Mouse (Mus musculus) liver, embryonic 12.5 days (tissue): ENCODE measurements around the gene Gripap1. TPM values are rescaled to one million over a fixed set of nuclear protein-coding genes. Genes with fewer than 3 reads are reported as not detected.

Experiments used
- microRNA counts: library from miRNA; unstranded; fragments of <30 nt; microRNA quantifications from one replicate; lab custom pipeline; 2017
- microRNA-seq: library from miRNA; unstranded; fragments of <30 nt; microRNA quantifications from one replicate; pipeline ENCODE4, GENCODE M21; 2017
- polyA plus RNA-seq: library from polyadenylated mRNA; unstranded; fragments of >200 nt; fragmentation: Nextera tagmentation; extraction: Ambion mirVana; gene quantifications from 2 replicates; pipeline ENCODE4 v1.2.1, GENCODE M21; 2016

The Gripap1 gene
- polyA plus RNA-seq, 1 experiment from 2014 or later, result 39.1 TPM

MicroRNAs encoded within 50 kb of the gene (microRNA counts, 519-probe panel; counts per million panel counts)
- 3,784 counts per million, percentile 77 among the panel's probes with 10 or more counts for microRNA mmu-miR-1198 (lab: Ali Mortazavi, UCI)

Small RNA genes within 50 kb of the gene (microRNA-seq; reads per million reads assigned to microRNA genes)
- 25.7 reads per million, percentile 34 among the genes with 10 or more reads in this experiment for gene Mir1198

Other genes starting within 250 kb of the Gripap1 start
- gene Foxp3, start 216.1 kb upstream of the Gripap1 start, polyA plus RNA-seq, result 0.14 TPM in 1 of 2 replicates, not detected in the other
- 0.93 and 1.0 TPM in 2 replicates for gene Ppp1r3f, start 215.5 kb upstream of the Gripap1 start, polyA plus RNA-seq
- 26.1 and 26.2 TPM in 2 replicates for gene Ccdc22, start 184.2 kb upstream of the Gripap1 start, polyA plus RNA-seq
- 0.04 TPM in 2 replicates for gene Cacna1f, start 182.7 kb upstream of the Gripap1 start, polyA plus RNA-seq
- 0.41 and 0.76 TPM in 2 replicates for gene Syp, start 151.3 kb upstream of the Gripap1 start, polyA plus RNA-seq
- 1.3 and 1.4 TPM in 2 replicates for gene Prickle3, start 132.5 kb upstream of the Gripap1 start, polyA plus RNA-seq
- gene Plp2, start 118.4 kb upstream of the Gripap1 start, polyA plus RNA-seq, result 36.2 and 37.6 TPM in 2 replicates
- gene Magix, start 108.5 kb upstream of the Gripap1 start, polyA plus RNA-seq, result 0.04 TPM in 1 of 2 replicates, not detected in the other
- gene Gpkow, start 92.6 kb upstream of the Gripap1 start, polyA plus RNA-seq, result 18.9 and 20.8 TPM in 2 replicates
- 14.6 and 15.6 TPM in 2 replicates for gene Wdr45, start 75.4 kb upstream of the Gripap1 start, polyA plus RNA-seq
- not detected in 2 replicates for gene Gm45208, start 67.5 kb upstream of the Gripap1 start, polyA plus RNA-seq
- 13.0 and 13.4 TPM in 2 replicates for gene Praf2, start 61.3 kb upstream of the Gripap1 start, polyA plus RNA-seq
- 2.6 and 3.2 TPM in 2 replicates for gene Ccdc120, start 38.9 kb upstream of the Gripap1 start, polyA plus RNA-seq
- gene Tfe3, start 27.2 kb upstream of the Gripap1 start, polyA plus RNA-seq, result 14.1 and 15.1 TPM in 2 replicates
- 0.37 and 0.38 TPM in 2 replicates for gene Kcnd1, start 32.5 kb downstream of the Gripap1 start, polyA plus RNA-seq
- gene Otud5, start 51.6 kb downstream of the Gripap1 start, polyA plus RNA-seq, result 57.3 and 60.1 TPM in 2 replicates
- gene Pim2, start 88.5 kb downstream of the Gripap1 start, polyA plus RNA-seq, result 5.0 and 5.2 TPM in 2 replicates
- gene Slc35a2, start 94.3 kb downstream of the Gripap1 start, polyA plus RNA-seq, result 19.7 and 23.1 TPM in 2 replicates
- gene Pqbp1, start 109.5 kb downstream of the Gripap1 start, polyA plus RNA-seq, result 65.0 and 65.2 TPM in 2 replicates
- gene Timm17b, start 109.6 kb downstream of the Gripap1 start, polyA plus RNA-seq, result 98.3 and 98.9 TPM in 2 replicates
- not detected in 2 replicates for gene Gm10491, start 118.1 kb downstream of the Gripap1 start, polyA plus RNA-seq
- not detected in 2 replicates for gene Gm10490, start 119.8 kb downstream of the Gripap1 start, polyA plus RNA-seq
- gene Pcsk1n, start 130.1 kb downstream of the Gripap1 start, polyA plus RNA-seq, result 0.26 and 0.33 TPM in 2 replicates
- 0.17 TPM in 1 of 2 replicates, not detected in the other for gene Eras, start 138.8 kb downstream of the Gripap1 start, polyA plus RNA-seq
- 15.4 and 15.8 TPM in 2 replicates for gene Hdac6, start 158.1 kb downstream of the Gripap1 start, polyA plus RNA-seq
- 148 and 156 TPM in 2 replicates for gene Gata1, start 188.3 kb downstream of the Gripap1 start, polyA plus RNA-seq
- 0.25 TPM in 1 of 2 replicates, not detected in the other for gene Glod5, start 228.7 kb downstream of the Gripap1 start, polyA plus RNA-seq